Mouse (Mus musculus): Measurements from ENCODE around the gene Zfp809. TPM values are rescaled to one million over a fixed set of nuclear protein-coding genes. Genes with fewer than 3 reads are reported as not detected.
"Not testable (repeated sequence)": the region's sequence is repeated elsewhere in the genome, so short reads cannot be mapped to it uniquely, and the experiment has no call there.

Zfp809 gene
- 20.7 and 20.9 TPM in 2 replicates for polyA plus RNA-seq (2015; fragmentation: Nextera tagmentation; extraction: Ambion mirVana)

DNA sequence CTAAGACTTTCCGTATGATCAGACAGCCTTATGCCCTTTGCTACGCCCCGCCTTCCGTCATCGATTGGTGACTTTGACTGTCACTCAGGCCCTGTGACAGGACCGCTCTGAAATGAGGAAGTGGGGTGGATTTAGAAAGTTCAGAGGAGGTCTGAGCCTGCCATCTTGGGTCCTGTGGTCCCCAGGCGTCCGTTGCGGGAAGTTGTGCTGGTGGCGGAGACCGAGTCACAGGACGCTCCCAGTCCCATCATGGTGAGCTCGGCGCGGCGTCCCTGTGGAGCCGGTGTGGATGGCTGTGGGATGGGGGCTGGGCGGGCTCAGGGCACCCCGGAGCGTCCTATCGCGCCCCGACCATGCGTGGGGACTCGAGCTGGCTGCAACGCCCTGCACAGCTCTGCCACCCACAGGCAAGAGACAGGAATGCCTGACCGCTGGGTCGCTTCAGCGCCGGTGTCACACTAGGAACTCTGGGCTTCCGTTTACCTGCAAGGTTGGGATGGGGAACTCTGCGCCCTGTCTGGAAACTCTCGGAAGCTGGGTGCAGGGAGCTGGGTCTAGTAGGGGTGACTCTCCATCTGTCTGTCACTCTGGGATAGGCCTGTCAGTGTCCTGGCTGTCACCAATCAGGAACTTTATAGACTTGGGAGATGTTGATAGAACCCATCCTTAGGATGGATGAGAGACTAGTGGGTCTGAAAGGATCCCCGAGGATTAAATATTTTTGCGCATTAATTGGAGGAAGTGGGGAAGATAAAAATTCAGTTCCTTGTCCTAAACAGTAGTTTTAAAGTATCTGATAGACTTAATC lies at the start of gene Zfp809:
Gene Zfp809 (plus strand): TSS at position 134 of the 808 bp plus-strand sequence.
- peak within 1 kb of the TSS; percentile 78 for H3K9ac ChIP-seq
- peak; percentile 99 for ATAC-seq (replicated peaks; ENCODE audit: low FRiP score)
- no peaks in the 10 kb centered on the region for H3K27me3 ChIP-seq
- H3K9me3 ChIP-seq (replicated peaks) = no peaks in the 10 kb centered on the region
- peak within 1 kb of the TSS; percentile 96 for H3K27ac ChIP-seq
- peak within 1 kb of the TSS; percentile 71 for H3K4me3 ChIP-seq (replicated peaks)
- H3K36me3 ChIP-seq = peaks cover 11% of the 10 kb centered on the region
- peak within 1 kb of the TSS; percentile 66 for H3K4me2 ChIP-seq
- WGBS = 1% methylated on average over 35 of the region's 35 CpGs
- peaks cover 15% of the 10 kb centered on the region for H3K4me1 ChIP-seq

DNA sequence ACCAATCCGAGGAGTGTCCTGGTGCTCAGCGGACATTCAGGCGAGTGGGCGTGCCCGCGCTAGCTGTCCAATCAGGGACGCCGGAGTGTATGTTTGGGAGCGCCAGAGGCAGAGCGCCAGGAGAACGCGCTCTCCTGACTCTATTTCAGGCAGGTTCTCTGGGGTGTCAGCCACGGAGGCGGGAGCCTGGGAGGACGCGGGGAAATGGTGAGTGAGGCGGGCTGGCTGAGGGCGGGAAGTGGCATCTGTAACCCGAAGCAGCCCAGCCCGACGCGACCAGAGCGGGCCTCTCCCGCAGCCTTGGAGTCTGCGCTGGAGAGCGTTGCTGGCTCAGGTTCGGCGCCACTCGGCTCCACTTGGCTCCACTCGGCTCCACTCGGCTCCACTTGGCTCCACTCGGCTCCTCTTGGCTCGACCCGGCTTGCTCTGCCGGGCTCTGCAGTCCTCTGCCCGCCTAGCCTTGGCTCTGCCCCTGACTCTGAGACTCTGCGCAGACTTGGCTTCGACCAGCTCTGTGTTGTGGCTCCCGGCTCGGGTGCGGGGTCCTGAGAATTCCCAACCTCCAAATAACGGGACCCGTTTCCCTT lies 37.4 kb upstream of the Zfp809 start, which contains the start of gene Zfp872:
Gene Zfp872 (plus strand): TSS at position 66 of the 587 bp plus-strand sequence.
- peak within 1 kb of the TSS; percentile 80 for H3K4me2 ChIP-seq
- WGBS = 17% methylated on average over 43 of the region's 43 CpGs
- H3K27ac ChIP-seq = no peak within 1 kb of the TSS

DNA sequence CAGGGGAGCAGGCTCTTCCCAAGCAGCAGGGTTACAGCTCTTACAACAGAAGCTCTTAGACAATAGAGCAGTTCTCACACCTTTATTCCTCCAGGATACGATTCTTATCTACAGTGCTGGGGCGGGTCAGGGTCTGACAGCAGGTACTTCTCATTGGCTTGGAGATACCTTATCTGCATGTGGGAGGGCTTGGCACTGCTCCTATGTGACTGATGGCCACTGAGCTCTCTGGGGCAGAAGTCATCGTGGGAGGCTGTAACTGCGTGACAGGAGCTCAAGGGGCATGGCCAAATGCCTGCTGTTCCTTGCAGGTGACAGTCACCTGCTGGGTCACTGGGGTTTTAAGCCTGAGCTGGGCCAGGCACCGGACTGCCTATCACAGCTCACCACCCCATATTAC lies 29.1 kb upstream of the Zfp809 start:
- no peak overlapping the region for H3K9ac ChIP-seq
- WGBS = 30% methylated on average over 5 of the region's 5 CpGs
- ATAC-seq (replicated peaks; ENCODE audit: low FRiP score) = no peak
- no peak overlapping the region for H3K4me2 ChIP-seq
- H3K4me3 ChIP-seq (replicated peaks) = no peak overlapping the region
- no peaks in the 10 kb centered on the region for H3K27me3 ChIP-seq
- peaks cover 4% of the 10 kb centered on the region; the same call in 1 of the 2 replicates for H3K36me3 ChIP-seq
- no peak overlapping the region for H3K27ac ChIP-seq
- no peaks in the 10 kb centered on the region for H3K4me1 ChIP-seq
- peaks cover 22% of the 10 kb centered on the region for H3K9me3 ChIP-seq (replicated peaks)

More for the DNA sequence above, 37.4 kb upstream of the Zfp809 start, which contains the start of gene Zfp872:
- H3K27me3 ChIP-seq = 0 out of 2 replicates have a peak, but pooled peaks cover 10% of the 10 kb centered on the region
- peak within 1 kb of the TSS; percentile 46 for H3K4me3 ChIP-seq (replicated peaks)
- peak; percentile 64 for ATAC-seq (replicated peaks; ENCODE audit: low FRiP score)
- no peaks in the 10 kb centered on the region for H3K36me3 ChIP-seq
- H3K9me3 ChIP-seq (replicated peaks) = peaks cover 17% of the 10 kb centered on the region
- H3K4me1 ChIP-seq = peaks cover 7% of the 10 kb centered on the region; the same call in 1 of the 2 replicates
- peak within 1 kb of the TSS; percentile 38 for H3K9ac ChIP-seq

DNA sequence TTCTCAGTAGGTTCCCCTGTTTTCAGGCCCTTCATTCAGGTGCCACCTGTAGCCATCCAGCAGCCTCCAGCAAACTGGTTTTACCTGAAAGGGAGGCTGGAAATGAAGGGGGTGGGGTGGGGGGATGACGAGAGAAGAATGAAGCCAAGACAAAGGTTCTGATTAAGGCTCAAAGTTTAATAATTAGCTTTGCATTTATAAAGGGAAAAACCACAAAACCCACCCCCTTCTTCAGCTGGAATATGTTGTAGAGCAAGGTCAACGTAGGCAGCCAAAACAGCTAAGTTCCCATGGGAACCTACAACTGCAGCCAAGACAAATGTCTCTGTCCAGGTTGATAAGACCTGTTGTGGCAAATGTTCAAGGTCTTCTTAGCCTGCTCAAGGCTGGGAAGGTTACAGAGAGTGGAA lies 11.7 kb upstream of the Zfp809 start:
- Histone ChIP-seq H3K27me3 (no peaks in the 10 kb centered on the region), H3K9ac (no peak overlapping the region), H3K4me1 (no peaks in the 10 kb centered on the region), H3K36me3 (no peaks in the 10 kb centered on the region), H3K4me2 (0 out of 2 replicates have a peak overlapping the region, but pooled peaks have one; percentile 19), H3K4me3 (replicated peaks) (no peak overlapping the region), H3K27ac (0 out of 2 replicates have a peak overlapping the region, but pooled peaks have one; percentile 23), H3K9me3 (replicated peaks) (no peaks in the 10 kb centered on the region)
- 64% methylated on average over 2 of the region's 2 CpGs for WGBS
- 0 out of 2 replicates have a peak, but pooled peaks have one; percentile 58 for ATAC-seq (replicated peaks; ENCODE audit: low FRiP score)

DNA sequence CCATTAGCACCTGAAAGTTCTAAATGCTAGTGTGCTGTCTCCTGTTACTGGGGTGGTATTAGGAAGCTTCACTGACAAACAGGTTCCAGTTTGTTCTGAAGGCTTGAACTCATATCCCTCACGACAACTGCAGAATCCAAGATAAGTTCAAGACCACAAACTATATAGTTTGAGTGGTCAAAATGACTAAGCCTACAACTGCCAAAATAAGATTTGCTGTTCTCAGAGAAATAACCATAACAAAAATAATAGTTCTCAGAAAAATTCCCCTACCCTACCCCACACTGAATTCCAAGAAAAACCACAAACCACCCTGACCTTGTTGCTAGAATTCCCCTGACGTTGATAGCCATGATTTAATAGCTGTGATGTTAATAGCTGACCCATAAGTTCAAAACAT lies 11.0 kb upstream of the Zfp809 start:
- no peak for ATAC-seq (replicated peaks; ENCODE audit: low FRiP score)
- no peak overlapping the region for H3K4me3 ChIP-seq (replicated peaks)
- H3K4me1 ChIP-seq = no peaks in the 10 kb centered on the region
- no peak overlapping the region for H3K27ac ChIP-seq
- H3K27me3 ChIP-seq = no peaks in the 10 kb centered on the region
- H3K9me3 ChIP-seq (replicated peaks) = no peaks in the 10 kb centered on the region
- no peaks in the 10 kb centered on the region for H3K36me3 ChIP-seq
- H3K9ac ChIP-seq = no peak overlapping the region
- H3K4me2 ChIP-seq = no peak overlapping the region
- WGBS = 72% methylated on average over 2 of the region's 2 CpGs

DNA sequence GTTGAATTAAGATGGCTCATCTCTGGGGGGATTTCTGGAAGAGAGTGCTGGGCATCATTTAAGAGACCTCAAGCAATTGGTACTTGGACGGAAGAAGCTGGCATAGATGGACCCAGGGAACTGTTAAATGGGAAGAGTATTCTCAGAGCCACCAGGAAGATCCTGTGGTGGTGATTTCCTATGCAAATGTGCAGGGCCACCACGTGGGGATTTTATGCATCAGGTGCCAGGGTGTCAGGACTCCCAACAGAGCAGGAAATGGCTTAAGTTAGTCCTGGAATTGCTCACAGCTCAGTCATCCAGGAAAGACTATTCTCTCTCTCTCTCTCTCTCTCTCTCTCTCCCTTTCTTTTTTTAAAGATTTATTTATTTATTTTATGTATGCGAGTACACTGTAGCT lies 8.8 kb upstream of the Zfp809 start:
- H3K27ac ChIP-seq = no peak overlapping the region
- no peak overlapping the region for H3K4me2 ChIP-seq
- H3K9me3 ChIP-seq (replicated peaks) = no peaks in the 10 kb centered on the region
- H3K4me3 ChIP-seq (replicated peaks) = no peak overlapping the region
- no peaks in the 10 kb centered on the region for H3K36me3 ChIP-seq
- H3K4me1 ChIP-seq = peaks cover 3% of the 10 kb centered on the region; the same call in 1 of the 2 replicates
- ATAC-seq (replicated peaks; ENCODE audit: low FRiP score) = no peak
- no peak overlapping the region for H3K9ac ChIP-seq
- H3K27me3 ChIP-seq = no peaks in the 10 kb centered on the region
- WGBS = 57% methylated on average over 3 of the region's 3 CpGs

DNA sequence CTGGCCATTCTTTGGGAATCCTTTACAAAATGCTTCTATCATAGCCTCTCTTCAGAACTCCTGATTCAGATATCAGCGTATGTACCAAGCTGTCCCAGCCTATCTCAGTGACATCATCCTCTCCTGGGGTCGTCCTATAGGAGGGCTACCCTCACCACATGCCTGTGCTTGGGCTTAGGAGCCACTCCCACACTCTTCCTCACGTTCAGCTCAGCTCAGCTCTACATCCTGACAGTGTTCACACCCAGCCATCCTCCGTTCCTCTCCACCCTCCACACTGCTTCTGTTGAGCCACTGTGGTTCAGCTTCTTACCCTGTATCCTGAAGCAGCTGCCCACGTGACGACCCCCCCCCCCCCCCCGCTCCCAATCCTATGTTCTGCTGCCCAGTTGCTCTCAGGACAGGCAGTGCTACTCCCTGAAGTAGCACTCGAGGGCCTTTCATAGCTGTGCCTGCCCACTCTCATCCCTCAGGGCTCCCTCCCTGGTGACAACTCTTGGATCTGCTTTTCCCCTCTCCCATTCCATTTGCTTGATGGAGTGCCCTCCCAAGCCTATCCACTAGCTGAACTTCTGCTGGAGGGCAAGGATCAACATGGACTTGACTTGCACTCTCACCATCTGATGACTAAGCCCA lies 7.5 kb upstream of the Zfp809 start:
- Histone ChIP-seq H3K36me3 (no peaks in the 10 kb centered on the region), H3K27ac (no peak overlapping the region), H3K9ac (no peak overlapping the region), H3K4me2 (no peak overlapping the region), H3K27me3 (no peaks in the 10 kb centered on the region), H3K4me3 (replicated peaks) (no peak overlapping the region), H3K9me3 (replicated peaks) (no peaks in the 10 kb centered on the region), H3K4me1 (peaks cover 3% of the 10 kb centered on the region; the same call in 1 of the 2 replicates)
- ATAC-seq (replicated peaks; ENCODE audit: low FRiP score) = no peak
- WGBS = 45% methylated on average over 8 of the region's 8 CpGs

DNA sequence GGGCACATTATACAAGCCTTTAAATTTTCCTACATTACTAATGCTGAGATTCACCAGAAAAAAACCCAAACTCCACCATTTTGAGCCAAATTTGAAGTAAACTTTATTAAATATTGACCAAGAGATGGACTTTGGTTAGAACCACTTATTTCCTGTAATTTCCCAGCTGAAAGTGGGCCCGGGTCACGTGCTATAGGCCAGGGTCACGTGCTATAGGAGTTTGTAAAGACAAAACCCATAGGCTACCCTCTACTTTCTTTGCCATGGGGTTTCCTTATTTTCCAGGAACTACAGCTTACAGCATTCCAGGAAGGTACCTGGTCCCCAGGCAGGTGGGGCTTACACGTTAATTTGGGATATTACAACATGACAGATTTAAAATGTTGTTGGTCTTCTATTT lies 1.4 kb upstream of the Zfp809 start:
- Histone ChIP-seq H3K4me2 (no peak overlapping the region), H3K27me3 (no peaks in the 10 kb centered on the region), H3K9ac (no peak overlapping the region), H3K36me3 (peaks cover 9% of the 10 kb centered on the region), H3K4me3 (replicated peaks) (no peak overlapping the region), H3K27ac (no peak overlapping the region), H3K9me3 (replicated peaks) (no peaks in the 10 kb centered on the region), H3K4me1 (peaks cover 15% of the 10 kb centered on the region)
- WGBS = 96% methylated on average over 4 of the region's 4 CpGs
- no peak for ATAC-seq (replicated peaks; ENCODE audit: low FRiP score)

DNA sequence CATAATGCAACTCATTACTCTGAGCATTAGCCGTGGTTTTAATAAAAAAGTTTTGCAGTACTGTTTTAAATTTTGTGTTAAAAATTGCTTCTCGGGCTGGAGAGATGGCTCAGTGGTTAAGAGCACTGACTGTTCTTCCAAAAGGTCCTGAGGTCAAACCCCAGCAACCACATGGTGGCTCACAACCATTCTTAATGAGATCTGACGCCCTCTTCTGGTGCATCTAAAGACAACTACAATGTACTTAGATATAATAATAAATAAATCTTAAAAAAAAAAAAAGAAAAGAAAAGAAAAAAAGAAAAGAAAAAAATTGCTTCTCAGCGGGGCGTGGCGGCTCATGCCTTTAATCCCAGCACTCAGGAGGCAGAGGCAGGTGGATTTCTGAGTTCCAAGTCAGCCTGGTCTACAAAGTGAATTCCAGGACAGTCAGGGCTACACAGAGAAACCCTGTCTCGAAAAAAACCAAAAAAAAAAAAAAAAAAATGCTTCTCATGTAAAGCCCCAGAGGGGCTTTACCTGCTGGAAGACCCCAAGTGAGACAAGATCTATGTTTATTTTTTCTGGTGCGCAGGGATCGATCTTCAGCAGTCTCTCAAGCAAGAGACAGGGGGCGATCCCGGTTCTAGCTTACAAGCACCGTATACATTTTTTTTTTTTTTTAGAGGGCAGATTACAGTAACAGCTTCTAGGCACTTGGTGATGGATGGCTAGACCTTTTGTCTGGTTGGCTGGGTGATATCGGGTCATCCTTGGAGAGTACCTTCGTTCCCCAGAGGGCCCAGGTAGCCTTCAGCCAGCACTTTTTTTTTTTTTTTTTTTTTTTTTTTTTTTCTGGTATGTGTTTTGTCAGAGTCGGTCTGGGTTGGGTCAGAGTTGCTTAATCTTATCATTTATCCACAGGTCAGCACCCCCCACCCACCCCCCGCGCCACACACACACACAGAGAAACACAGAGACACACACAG lies 694 bp upstream of the Zfp809 start:
- H3K9ac ChIP-seq = 0 out of 2 replicates have a peak overlapping the region, but pooled peaks have one; percentile 21
- H3K4me2 ChIP-seq = peak overlapping the region; percentile 66
- no peaks in the 10 kb centered on the region for H3K9me3 ChIP-seq (replicated peaks)
- peak; percentile 26 for ATAC-seq (replicated peaks; ENCODE audit: low FRiP score)
- peak overlapping the region; percentile 71 for H3K4me3 ChIP-seq (replicated peaks)
- WGBS = 28% methylated on average over 17 of the region's 17 CpGs
- peaks cover 15% of the 10 kb centered on the region for H3K4me1 ChIP-seq
- peak overlapping the region; percentile 96 for H3K27ac ChIP-seq
- H3K27me3 ChIP-seq = no peaks in the 10 kb centered on the region
- peaks cover 11% of the 10 kb centered on the region for H3K36me3 ChIP-seq

DNA sequence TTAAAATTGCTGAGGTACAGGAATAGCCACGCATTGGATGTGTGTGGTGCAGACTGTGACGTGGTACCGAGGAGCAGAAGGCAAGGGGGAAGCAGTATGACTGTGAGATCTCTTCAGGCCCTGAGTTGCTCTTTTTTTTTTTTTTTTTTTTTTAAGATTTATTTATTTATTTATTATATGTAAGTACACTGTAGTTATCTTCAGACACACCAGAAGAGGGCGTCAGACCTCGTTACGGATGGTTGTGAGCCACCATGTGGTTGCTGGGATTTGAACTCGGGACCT lies 817 bp downstream of the Zfp809 start:
- Histone ChIP-seq H3K36me3 (peaks cover 11% of the 10 kb centered on the region), H3K4me2 (peak overlapping the region; percentile 66), H3K4me1 (peaks cover 14% of the 10 kb centered on the region), H3K27ac (peak overlapping the region; percentile 96; the same call in 1 of the 2 replicates), H3K4me3 (replicated peaks) (peak overlapping the region; percentile 71)
- not testable (repeated sequence) for ATAC-seq (replicated peaks; ENCODE audit: low FRiP score); H3K9me3 ChIP-seq (replicated peaks); H3K27me3 ChIP-seq; H3K9ac ChIP-seq
- 76% methylated on average over 7 of the region's 7 CpGs for WGBS

DNA sequence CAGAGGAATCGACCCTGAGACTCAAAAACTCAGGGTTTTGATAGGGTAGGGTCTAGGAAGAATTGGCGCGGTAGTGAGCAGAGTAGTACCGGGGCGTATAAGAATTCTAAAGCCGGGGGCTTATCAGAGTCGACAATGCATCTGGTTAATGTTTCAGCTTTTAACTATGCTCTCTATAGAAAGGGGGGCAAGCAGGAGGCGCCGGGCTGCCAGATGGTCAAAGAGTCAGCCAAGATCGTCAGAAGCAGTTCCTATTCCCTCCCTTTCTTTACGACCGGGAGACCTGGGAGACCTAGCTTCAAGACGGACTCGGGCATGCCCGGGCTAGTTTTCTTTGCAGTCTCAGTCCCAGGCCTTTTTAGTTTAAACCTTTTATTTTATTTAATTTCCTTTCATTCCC lies 1.3 kb downstream of the Zfp809 start:
- ATAC-seq (replicated peaks; ENCODE audit: low FRiP score) = no peak

More for the DNA sequence above, 1.3 kb downstream of the Zfp809 start:
- WGBS = 85% methylated on average over 15 of the region's 15 CpGs
- Histone ChIP-seq H3K4me1 (peaks cover 12% of the 10 kb centered on the region; the same call in 1 of the 2 replicates), H3K36me3 (peaks cover 11% of the 10 kb centered on the region), H3K4me3 (replicated peaks) (no peak overlapping the region; the same call in 1 of the 2 replicates), H3K9ac (no peak overlapping the region), H3K4me2 (0 out of 2 replicates have a peak overlapping the region, but pooled peaks have one; percentile 66), H3K27me3 (no peaks in the 10 kb centered on the region), H3K27ac (no peak overlapping the region), H3K9me3 (replicated peaks) (no peaks in the 10 kb centered on the region)

Measured in kidney, embryonic 15.5 days (tissue).